Mouse (Mus musculus): Measurements from ENCODE around the gene Stk16. TPM values are rescaled to one million over a fixed set of nuclear protein-coding genes. Genes with fewer than 3 reads are reported as not detected.

Gene Stk16
- 10 to 100 TPM; 88.3 to 92.4 TPM for total RNA-seq (2021)

- DNase-seq (ENCODE audit: extremely low spot score in 1 of 2, low spot score in 1 of 2), result peak; percentile 94 to 96
These were observed at the start of gene Stk16, which contains the start of gene Glb1l for GRCm38 (mm10) chr1:75210136-75211087. Stk16 (plus strand) TSS chr1:75210838. Glb1l (minus strand) TSS chr1:75210813.

- no peak for DNase-seq (ENCODE audit: extremely low spot score in 1 of 2, low spot score in 1 of 2)
These were observed 42.6 kb upstream of the Stk16 start for GRCm38 (mm10) chr1:75168093-75168471.

GRCm38 (mm10) chr1:75168472-75169464 is 41.9 kb upstream of the Stk16 start, which contains the start of gene Zfand2b:
Zfand2b (plus strand) TSS chr1:75168646.
- DNase-seq (ENCODE audit: extremely low spot score in 1 of 2, low spot score in 1 of 2), result peak; percentile 90 to 95

GRCm38 (mm10) chr1:75179334-75180104 is 31.1 kb upstream of the Stk16 start:
- DNase-seq (ENCODE audit: extremely low spot score in 1 of 2, low spot score in 1 of 2), result peak; percentile 36 to 41

- DNase-seq (ENCODE audit: extremely low spot score in 1 of 2, low spot score in 1 of 2), result peak; percentile 71 to 76
These were observed 30.5 kb upstream of the Stk16 start, which contains the start of gene Abcb6 for GRCm38 (mm10) chr1:75180105-75180590. Abcb6 (minus strand) TSS chr1:75180392.

GRCm38 (mm10) chr1:75180741-75181140 is 29.9 kb upstream of the Stk16 start:
- DNase-seq (ENCODE audit: extremely low spot score in 1 of 2, low spot score in 1 of 2), result no peak

GRCm38 (mm10) chr1:75181377-75181870 is 29.2 kb upstream of the Stk16 start:
- no peak for DNase-seq (ENCODE audit: extremely low spot score in 1 of 2, low spot score in 1 of 2)

- no peak for DNase-seq (ENCODE audit: extremely low spot score in 1 of 2, low spot score in 1 of 2)
These were observed 28.5 kb upstream of the Stk16 start for GRCm38 (mm10) chr1:75182160-75182559.

- DNase-seq (ENCODE audit: extremely low spot score in 1 of 2, low spot score in 1 of 2), result no peak
These were observed 25.1 kb upstream of the Stk16 start for GRCm38 (mm10) chr1:75185495-75185894.

- DNase-seq (ENCODE audit: extremely low spot score in 1 of 2, low spot score in 1 of 2), result no peak
These were observed 23.5 kb upstream of the Stk16 start for GRCm38 (mm10) chr1:75187126-75187525.

GRCm38 (mm10) chr1:75187914-75188483 is 22.6 kb upstream of the Stk16 start:
- DNase-seq (ENCODE audit: extremely low spot score in 1 of 2, low spot score in 1 of 2), result no peak

GRCm38 (mm10) chr1:75190577-75190976 is 20.1 kb upstream of the Stk16 start:
- DNase-seq (ENCODE audit: extremely low spot score in 1 of 2, low spot score in 1 of 2), result no peak

- no peak for DNase-seq (ENCODE audit: extremely low spot score in 1 of 2, low spot score in 1 of 2)
These were observed 19.4 kb upstream of the Stk16 start for GRCm38 (mm10) chr1:75191258-75191621.

- DNase-seq (ENCODE audit: extremely low spot score in 1 of 2, low spot score in 1 of 2), result peak; percentile 73 to 77
These were observed 18.8 kb upstream of the Stk16 start, which contains the start of the genes Ankzf1 and Atg9a for GRCm38 (mm10) chr1:75191622-75192402. Ankzf1 (plus strand) TSS chr1:75192151. Atg9a (minus strand) TSS chr1:75192196.

GRCm38 (mm10) chr1:75192452-75192851 is 18.2 kb upstream of the Stk16 start:
- DNase-seq (ENCODE audit: extremely low spot score in 1 of 2, low spot score in 1 of 2), result no peak

GRCm38 (mm10) chr1:75201236-75201635 is 9.4 kb upstream of the Stk16 start:
- no peak for DNase-seq (ENCODE audit: extremely low spot score in 1 of 2, low spot score in 1 of 2)

- no peak for DNase-seq (ENCODE audit: extremely low spot score in 1 of 2, low spot score in 1 of 2)
These were observed 1.5 kb upstream of the Stk16 start for GRCm38 (mm10) chr1:75208967-75209678.

All from layer of hippocampus, postnatal 25 days (tissue).